Mouse (Mus musculus) left cerebral cortex, adult 11 months (tissue): Measurements from ENCODE around the gene Cep164.
"Not testable (repeated sequence)": the region's sequence is repeated elsewhere in the genome, so short reads cannot be mapped to it uniquely, and the experiment has no call there.

Source experiments
- DNase-seq: peaks from one replicate; pipeline ENCODE4 v3.0.0; 2022; ENCODE audit warnings: low spot score

Cep164 gene

DNA sequence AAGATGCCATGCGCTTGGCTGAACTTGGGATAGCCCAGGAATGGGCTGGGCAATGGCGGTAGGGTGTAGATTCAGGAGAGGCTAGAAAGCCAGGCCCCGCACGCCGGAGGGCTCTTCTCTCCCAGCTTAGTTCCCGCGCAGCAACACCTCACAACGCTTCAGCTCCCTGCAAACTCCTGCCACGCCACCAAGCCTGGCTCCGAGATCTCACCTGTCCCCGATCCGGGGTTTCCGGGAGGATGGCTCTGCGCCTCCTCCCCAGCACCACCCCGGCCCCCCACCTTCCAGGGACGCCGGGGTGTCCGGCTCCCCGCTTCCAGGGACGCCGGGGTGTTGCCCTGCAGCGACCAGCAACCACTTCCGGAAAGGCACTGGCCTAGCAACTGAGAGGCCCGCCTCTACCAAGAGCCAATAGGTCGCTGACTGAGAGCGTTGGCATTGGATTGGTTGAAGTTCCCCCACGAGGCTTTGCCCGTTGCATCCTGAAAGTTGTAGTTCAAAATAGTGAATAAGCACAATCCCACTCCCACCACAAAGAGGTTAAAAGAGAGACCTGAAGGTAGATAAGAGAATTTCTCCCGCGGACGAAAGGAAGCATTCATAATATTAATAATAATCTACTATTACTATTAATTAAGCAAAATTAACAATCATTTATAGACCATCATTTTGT lies at the start of gene Cep164:
TSS of gene Cep164 (minus strand) at position 401 of the 673 bp plus-strand sequence.
- peak; percentile 88 for DNase-seq

DNA sequence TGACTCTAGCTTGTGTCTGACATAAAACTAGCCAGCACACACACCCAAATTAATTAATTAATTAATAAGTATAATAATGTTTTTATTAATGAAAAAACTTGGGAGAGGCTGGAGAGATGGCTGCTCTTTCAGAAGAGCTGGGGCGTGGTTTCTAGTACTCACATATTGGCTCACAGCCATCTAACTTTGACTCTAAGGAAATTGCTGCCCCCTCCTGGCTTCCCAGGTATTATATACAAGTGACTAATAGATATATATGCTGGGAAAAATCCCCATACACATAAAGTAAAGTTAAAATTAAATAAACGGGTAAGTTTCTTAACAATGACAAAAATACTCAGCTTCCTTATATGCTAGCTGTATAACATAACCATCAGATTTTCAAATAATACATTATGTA lies 49.4 kb upstream of the Cep164 start:
- no peak for DNase-seq

DNA sequence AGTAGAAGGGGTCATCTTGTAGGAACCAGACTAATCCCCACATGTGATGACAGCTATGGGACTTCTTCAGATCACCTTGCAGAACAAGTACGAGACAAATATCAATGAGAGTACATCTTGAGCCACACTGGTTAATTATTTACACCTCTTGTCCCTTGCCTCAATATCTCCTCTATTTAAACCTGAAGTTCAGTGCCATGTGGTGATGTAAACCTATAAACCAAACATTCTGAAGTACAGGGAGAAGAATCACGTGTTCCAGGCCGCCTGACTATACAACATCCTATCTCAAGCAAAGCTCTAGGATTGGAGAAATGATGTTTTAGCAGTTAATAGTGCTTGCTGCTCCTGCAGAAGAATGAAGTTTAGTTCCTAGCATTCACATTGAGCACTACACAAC lies 41.8 kb upstream of the Cep164 start:
- no peak for DNase-seq

DNA sequence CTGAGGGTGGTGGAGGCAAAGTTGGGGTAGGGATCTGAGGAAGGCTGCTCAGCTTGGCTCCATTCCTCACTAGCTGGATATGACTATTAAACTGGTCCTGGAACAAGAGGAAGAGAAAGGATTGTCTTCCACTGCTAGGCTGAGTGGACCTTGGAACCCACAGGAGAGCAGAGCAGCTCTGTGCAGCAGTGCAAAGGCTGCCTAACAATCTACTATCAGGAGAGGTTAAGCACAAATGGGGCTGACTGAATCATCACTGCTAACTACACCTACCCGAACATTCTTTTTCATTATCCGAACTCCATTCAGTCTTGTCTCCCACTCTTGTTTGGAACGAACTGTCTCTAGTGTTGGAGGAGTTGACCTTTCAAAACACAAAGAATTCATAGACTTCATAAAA lies 40.7 kb upstream of the Cep164 start:
- no peak for DNase-seq

DNA sequence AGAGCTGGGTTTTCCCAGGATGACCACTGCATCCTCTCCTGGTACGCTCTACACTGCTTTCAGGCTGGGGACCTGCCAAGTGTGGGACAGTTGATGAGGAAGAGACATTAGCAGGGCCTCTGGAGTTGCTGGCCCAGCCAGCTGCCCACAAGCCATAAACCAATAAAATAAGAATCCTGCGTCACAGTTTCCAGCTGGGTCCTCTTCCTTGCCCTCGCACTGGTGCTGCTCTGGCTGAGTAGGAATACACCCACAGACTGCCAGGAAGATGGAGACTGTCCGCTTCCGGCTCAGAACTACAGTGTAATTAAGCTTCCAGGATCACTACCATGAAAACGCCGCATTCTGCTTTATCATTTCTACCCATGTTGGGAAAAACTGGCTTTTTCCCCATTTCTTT lies 33.3 kb upstream of the Cep164 start:
- no peak for DNase-seq

DNA sequence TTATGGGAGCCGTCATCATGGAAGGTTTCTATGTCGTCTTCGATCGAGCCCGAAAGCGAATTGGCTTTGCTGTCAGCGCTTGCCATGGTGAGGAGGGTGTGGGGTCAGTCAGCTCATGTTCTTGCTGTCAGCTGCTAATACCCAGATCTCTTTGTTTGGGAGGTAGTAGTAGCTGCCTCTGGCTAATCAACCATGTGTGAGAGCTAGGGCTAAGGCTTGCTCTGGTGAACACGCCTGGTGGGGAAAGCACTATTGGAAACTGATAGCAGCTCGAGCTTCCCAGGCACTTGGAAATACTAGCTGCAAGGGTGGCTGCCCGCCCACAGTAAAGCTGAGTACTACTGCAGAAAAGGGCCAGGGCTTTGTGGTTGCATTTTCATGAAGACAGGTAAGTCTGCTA lies 30.9 kb upstream of the Cep164 start:
- DNase-seq = no peak

DNA sequence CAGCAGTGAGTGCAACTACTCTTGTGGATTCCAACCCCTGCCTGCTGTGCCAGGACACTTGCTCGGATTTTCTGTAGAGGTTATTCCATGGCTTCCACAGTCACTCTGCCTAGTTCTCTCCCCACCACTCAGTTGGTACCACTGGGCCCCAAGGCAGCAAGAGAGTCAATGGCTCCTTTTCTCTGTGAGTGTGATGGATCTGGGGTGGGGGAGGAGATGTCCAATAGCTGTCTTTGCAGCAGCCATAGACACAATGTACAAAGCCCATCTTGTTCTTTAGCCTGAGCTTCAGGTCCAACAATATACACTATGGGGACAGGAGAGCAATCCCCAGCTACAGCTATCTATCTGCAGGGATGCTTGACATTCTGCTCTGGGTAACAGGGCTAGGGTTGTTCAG lies 25.6 kb upstream of the Cep164 start:
- no peak for DNase-seq

DNA sequence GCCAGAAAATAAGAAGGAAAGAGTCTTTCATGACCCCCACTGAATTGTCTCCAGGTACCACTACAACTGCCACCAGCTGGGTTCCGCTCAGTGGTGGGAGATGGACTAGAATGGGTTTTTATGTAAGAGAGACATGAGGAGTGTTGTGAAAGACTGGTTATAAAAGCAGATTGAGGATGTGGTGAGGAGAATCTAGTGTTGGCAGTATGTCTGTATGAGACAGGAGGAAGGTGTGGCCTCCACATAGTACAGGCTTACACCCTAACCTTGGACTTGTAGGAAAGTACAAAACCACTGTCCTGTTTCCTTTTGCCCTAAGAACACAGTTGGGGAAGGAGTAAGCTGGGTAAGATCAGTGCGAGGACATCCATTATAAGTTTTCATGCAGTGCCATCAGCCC lies 25.2 kb upstream of the Cep164 start:
- no peak for DNase-seq

DNA sequence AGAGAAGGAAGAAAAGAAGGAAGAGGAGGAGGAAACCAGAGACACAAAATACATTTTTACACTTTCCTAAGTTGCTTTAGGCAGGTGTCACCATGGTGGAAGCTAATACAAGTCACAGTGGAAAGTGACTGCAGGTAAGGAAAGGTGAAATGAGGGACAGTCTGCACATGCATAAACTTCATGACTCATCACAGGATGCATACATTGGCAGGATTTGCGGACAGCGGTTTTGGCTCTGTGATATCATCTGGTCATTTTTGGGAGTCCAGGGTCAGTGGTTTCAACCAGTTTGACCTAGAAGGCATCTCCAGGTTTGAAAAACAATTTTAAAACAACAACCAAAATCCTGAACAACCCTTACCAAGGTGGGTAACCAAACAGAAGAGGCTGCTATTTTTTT lies 23.3 kb upstream of the Cep164 start:
- DNase-seq = no peak

DNA sequence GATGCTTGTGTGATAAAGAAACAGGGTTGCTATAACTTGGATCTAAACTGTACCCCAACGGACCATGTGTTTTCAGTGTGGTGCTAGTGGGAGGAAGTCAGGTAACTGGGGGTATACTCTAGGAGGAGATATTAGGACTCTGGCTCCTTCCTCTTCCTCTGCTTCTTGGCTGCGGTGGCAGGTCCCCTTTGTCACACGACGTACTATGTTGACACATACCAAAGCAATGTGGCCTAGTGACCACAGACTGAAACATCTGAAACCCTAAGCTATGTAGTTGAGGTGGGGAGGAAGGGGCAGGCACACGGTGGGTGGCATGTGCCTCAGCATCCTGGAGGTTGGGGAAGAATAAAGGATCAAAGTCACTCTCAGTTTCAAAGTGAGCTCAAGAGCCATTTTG lies 22.8 kb upstream of the Cep164 start:
- no peak for DNase-seq

DNA sequence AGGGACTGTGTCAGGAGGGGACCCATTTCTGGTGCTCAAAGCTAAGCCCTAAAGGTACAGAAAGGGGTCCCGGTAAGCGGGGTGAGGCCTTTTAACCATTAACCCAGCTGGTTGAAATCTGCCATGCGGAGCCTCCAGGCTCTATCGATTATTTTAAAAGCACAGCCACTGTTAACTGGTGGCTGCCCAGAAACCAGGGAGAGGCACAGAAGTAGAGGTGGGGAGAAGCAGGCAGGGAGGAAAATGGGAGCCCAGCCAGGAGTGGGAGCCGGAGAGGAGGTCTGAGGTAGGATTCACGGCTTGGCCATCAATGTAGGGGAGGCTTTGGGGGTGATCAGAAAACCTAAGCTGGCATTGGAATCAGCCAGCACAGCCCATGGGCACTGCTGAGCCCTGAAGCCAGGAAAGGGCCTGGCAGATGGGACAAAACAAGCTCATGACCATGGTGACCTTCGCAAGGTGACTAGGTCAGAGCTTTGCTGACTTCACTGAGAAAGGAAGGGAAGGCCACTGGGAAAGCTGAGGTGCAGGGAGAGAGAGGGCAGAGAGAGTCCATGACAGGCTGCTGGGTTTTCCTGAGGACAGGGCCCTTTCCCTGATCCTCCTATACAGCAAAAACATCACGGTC lies 22.2 kb upstream of the Cep164 start:
- DNase-seq = no peak

DNA sequence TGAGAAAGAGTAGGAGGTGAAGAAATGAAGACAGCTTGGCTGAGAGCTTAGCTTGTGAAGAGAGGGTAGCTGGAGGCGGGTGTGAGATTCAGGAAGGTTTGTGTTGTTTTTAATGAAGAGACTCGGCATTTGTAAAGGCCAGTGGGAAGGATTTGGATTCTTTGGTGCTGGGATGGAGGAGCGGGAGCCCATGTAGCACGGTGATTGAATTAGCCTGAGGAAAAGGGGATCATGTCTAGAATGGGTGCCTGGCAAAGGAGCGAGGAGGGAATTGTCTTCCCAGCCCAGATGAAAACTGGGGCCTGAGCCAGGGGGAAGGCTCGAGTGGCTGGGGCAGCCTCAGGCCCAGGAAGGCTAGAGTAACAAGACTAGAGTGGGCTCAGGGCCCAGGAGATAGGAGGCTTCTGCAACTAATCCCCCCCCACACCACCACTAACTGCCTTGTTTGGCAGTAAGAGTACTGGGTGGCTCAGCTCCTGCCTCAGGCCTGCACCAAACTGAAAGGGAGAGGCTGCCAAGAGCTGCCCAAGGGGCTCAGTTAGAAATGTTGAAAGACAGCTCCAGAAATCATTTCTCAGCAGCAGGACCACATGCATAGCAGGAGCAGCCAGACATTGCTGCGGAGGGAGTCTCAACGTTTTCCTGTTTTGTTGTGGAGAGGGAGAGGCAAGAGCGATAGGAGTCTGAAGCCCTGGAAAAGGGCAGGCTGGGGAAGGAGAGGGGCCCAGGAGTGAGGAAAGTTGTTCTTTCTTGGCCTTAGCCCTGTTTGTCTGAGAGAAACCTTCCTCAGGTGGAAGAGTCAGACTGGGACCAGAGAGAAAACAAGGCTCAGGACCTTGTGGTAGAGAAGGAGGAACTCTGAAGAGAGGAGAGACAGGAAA lies 21.3 kb upstream of the Cep164 start:
- peak; percentile 58 for DNase-seq

DNA sequence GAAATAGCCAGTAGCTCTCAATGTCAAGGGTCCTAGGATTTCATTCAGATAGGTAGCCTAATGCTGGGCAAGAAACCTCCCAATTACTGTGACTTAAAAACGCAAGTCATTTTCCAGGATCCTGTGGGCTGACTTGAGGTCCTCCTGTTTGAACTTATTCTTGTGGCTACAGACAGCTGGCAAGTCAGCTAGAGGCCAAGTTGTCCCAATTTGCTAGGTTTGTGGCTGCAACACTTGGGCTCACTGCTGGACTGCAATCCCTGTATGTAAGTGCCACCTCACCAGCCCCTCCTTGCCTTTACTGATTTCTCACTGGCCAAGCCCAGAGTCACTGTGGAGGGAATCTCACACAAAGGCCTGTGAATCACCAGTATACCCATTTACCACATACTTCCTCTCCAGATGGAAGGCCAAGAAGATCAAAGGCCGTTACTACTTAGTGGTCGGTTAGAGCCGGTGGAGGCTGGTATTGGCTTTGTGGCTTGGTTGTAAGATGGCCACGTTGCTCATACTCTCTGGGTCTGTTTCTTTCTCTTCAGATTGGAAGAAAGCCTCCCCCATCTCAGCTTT lies 18.5 kb upstream of the Cep164 start:
- no peak for DNase-seq

DNA sequence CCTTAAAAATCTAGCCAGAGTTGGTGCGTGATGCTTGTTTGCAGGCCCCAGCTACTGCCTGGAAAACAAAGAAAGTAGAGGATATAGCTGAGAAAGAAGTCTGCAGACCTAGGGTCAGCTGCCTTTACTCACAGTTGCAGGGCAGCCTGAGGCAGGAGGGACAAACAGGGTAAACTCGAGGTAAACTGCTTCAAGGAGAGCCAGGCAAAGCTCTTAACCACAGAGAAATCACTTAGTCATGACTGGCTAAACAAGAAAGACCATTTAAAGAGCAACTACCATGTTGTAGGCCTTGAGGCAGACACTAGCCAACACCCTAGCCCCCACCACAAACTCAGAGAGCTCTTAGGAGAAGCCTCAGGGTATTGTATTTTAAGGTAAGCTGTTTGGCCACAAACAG lies 17.7 kb upstream of the Cep164 start:
- not testable (repeated sequence) for DNase-seq

DNA sequence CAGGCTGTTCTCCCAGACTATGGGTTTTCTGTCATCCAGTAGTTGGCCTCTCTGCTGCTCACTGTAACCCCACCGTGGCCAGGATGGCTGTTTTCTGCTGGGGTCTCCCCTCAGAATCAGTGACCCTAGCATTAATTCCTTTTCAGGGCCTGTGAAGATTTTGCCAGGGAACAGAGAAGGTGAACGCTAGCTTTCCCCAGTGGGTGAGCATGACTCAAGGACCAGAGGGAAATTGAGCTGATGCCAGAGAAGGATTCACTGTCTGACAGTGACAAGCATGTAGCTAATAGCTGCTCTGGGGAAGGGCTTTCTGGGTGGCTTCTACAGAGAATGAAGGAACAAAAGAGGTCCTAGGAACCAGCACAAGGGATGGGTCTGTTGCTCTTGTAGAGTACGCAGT lies 17.1 kb upstream of the Cep164 start:
- DNase-seq = no peak

DNA sequence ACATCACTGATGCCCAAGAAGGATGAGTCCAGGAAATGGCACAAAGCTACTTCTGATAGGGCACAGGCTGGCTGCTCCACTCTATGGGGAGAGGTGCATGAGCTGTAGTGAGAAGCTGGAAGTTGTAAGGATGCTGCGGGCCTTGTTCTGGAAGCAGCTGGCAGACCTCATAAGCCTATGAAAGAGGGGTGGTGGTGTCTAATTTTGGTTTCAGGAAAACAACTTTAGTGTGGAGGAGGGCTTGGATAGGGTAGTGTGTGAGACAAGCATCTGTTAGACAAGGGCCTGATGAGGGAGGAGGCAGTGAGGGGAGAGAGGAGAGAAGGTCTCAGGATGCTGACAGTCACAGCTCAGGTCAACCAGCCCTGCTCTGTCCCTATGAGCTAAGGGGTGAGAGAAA lies 15.3 kb upstream of the Cep164 start:
- no peak for DNase-seq

DNA sequence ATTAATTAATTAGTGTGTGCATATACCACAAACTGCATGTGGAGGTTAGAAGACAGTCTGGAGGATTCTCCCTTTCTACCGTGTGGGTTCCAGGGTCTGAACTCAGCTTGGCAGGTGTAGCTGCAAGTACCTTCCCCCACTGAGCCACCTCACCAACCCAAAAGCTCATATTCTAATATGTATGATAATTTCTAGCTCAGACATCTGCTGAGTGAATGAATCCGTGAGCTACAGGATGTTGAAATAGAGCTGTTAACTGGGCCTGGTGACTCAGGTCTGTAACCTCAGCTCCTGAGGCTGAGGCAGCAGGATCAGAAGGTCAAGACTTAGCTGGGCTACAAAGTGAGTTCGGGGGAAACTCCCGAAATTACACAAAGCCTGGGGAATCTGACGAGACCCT lies 14.5 kb upstream of the Cep164 start:
- DNase-seq = no peak

DNA sequence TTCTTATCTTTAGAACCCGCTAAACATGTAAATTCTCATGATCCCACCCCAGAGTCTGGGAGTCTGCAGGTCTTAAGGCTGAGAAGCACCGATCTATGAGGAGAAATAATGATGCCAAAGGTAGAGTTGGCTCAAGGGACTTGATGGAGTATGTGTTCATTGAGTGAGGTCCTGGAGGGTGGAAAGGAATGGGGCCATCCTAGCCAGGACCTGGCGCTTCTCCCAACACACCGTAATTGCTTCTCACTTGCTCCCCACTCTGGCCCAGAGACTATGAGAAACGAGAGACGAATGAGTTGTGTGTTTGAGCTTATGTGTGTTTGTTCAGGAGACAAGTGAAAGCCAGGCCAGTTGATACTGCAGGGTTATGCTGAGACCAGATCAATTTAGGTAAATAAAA lies 13.0 kb upstream of the Cep164 start:
- no peak for DNase-seq

DNA sequence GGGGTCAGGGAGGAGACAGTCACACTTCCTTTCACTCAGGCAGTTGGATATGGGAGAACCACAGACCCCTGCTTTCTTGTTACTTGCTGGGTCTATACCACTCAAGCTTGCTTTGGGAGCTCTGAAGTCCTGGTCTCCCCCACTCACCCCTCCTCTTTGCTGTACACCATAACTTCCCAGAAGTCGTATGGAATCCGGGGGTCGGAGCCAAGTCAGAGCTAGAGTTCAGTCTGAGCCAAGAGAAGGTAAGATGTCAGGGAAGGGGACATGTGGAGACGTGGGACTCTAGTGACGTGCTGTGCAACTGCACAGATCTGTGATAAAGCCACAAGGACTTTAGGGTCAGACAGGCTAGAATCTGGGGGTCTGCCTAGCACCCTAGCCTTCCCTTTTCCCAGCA lies 11.8 kb upstream of the Cep164 start:
- DNase-seq = no peak

DNA sequence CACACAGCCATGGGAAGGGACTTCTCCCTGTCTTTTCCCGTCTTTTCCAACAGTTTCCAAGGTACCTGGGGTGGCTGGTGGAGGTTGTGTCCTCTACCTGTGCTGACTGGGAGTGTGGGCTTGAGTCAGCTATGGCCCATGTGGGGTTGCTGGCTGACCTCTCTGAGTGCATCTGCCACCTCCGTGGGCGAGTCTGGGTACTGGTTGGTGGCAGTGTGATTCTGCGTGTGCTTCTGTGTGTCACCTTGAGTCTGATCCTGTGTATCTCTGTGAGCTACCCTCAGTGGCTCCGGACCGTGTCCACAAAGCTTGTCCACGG lies 11.4 kb upstream of the Cep164 start:
- DNase-seq = no peak

DNA sequence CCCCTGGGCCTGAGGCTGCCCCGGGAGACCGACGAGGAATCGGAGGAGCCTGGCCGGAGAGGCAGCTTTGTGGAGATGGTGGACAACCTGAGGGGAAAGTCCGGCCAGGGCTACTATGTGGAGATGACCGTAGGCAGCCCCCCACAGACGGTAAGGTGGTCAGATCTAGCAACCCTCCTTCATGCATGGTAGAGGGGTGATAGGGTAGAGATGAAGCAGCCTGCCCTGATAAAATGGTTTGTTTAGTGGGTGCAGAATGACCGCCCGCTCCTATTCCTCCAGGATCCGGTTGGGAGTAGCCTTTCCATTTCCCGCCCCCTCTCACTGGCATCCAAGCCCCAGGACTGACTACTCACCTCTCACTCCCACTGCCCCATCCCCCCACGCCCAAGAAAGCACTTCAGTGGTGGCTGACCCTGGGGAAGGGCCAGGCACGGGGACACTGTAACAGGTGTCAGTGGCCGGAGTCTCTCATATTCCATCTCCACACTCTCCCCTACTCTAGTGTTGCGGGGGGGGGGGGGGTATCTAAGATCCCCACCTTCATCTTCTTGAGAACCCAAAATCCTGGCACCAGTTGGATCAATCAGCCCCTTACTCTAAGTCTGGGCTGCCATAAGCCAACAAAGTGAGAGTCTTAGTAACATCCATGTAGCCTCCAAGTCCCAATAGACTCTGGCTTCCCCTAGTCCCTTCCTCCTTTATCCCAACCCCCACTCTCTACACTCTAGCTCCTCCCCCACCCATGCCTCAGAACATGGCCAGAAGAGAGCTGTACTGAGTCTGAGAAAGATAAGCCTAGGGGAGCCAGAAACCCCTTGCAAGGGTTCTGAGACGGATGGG lies 10.9 kb upstream of the Cep164 start:
- no peak for DNase-seq
